Mouse (Mus musculus): ENCODE results near the gene Clec9a. TPM values are rescaled to one million over a fixed set of nuclear protein-coding genes. Genes with fewer than 3 reads are reported as not detected.

Gene Clec9a
- polyA plus RNA-seq (2015; fragmentation: Nextera tagmentation; extraction: Ambion mirVana): 0.56 and 0.92 TPM in 2 replicates

DNA sequence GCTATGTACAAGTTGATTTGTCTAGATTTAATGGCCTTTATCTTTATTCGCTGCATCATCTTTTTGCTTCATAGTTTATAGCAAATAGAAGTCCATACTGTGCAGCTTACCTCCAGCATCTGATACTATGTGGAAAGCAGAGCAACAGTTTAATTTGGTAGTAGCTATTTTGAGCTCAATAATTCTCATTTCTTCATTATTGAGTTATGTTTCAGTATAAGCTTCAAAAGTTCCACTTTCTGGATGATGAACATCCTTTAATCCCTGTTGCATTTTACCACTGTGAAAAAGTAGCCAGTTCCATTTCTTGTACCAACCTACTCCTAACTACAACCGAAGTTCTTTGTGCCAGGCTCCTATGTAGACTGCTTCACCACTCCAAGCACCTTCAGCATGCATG is at the start of gene Clec9a:
Clec9a (plus strand) TSS at position 301 of the 400 bp plus-strand sequence.
- Histone ChIP-seq H3K4me2 (ENCODE audit: low read depth, low read length) (no peak within 1 kb of the TSS), H3K36me3 (replicated peaks; ENCODE audit: insufficient read depth, low read length) (no peaks in the 10 kb centered on the region), H3K4me3 (ENCODE audit: low read depth, low read length) (no peak within 1 kb of the TSS), H3K9me3 (ENCODE audit: low read length) (no peaks in the 10 kb centered on the region), H3K27me3 (ENCODE audit: insufficient read depth, low read length) (no peaks in the 10 kb centered on the region), H3K4me1 (ENCODE audit: insufficient read depth) (no peaks in the 10 kb centered on the region), H3K9ac (replicated peaks) (no peak within 1 kb of the TSS), H3K27ac (ENCODE audit: low read depth) (peak within 1 kb of the TSS; percentile 66; the same call in 1 of the 2 replicates)
- ATAC-seq: no peak
- 65% methylated on average over 2 of the region's 2 CpGs for WGBS (ENCODE audit: insufficient replicate concordance)
- TF ChIP-seq CTCF (IDR thresholded peaks at IDR 0.05; ENCODE audit: low read depth): no peak
- TF ChIP-seq EP300 (IDR thresholded peaks at IDR 0.05; ENCODE audit: low read depth): no peak
- no peak for DNase-seq

DNA sequence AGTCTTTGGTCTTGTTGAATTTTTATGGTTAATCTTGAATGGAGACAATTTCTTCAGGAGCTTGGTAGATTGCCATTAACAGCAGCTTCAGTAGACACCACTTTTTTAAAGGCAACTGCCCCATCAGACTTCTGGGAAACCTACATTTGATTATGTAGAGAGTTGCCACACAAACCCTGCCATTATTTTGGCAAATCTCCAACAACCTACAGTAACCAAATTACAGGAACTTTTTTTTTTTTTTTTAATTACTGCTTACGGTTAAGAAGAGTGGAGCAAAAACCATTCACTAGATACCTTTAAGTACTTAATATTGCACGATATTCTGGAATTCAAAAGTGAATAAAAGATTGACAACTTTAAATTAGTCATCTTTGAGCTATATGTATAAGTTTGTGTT is 49.1 kb upstream of the Clec9a start:
- H3K36me3 ChIP-seq (replicated peaks; ENCODE audit: insufficient read depth, low read length): no peaks in the 10 kb centered on the region
- no peaks in the 10 kb centered on the region for H3K4me1 ChIP-seq (ENCODE audit: insufficient read depth)
- DNase-seq: no peak
- no peak overlapping the region for H3K9ac ChIP-seq (replicated peaks)
- H3K4me2 ChIP-seq (ENCODE audit: low read depth, low read length): no peak overlapping the region
- H3K4me3 ChIP-seq (ENCODE audit: low read depth, low read length): no peak overlapping the region
- H3K27ac ChIP-seq (ENCODE audit: low read depth): no peak overlapping the region
- ATAC-seq: no peak
- H3K27me3 ChIP-seq (ENCODE audit: insufficient read depth, low read length): no peaks in the 10 kb centered on the region
- H3K9me3 ChIP-seq (ENCODE audit: low read length): no peaks in the 10 kb centered on the region
- 65% methylated on average over 2 of the region's 2 CpGs for WGBS (ENCODE audit: insufficient replicate concordance)
- TF ChIP-seq EP300 (IDR thresholded peaks at IDR 0.05; ENCODE audit: low read depth): no peak
- TF ChIP-seq CTCF (IDR thresholded peaks at IDR 0.05; ENCODE audit: low read depth): no peak

DNA sequence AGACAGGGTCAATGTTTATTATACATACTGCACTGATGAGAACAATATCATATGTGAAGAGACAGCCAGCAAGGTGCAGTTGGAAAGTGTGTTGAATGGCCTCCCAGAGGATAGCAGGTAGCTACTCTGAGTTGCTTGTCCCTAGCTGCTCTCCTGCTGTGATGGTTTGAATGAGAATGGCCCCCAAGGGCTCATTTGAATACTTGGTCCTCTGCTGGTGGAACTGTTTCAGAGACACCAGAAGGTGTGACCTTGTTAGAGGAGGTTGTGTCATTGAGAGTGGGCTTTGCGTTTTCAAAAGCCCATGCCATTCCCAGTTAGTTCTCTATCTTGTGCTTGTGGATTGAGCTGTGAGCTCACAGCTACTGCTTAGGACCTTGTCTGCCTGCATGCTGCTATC is 44.7 kb upstream of the Clec9a start:
- TF ChIP-seq EP300 (IDR thresholded peaks at IDR 0.05; ENCODE audit: low read depth): no peak
- TF ChIP-seq CTCF (IDR thresholded peaks at IDR 0.05; ENCODE audit: low read depth): no peak
- ATAC-seq (no peak), DNase-seq (no peak)
- no peak overlapping the region for H3K9ac ChIP-seq (replicated peaks)
- WGBS (ENCODE audit: insufficient replicate concordance): 45% methylated on average over 1 of the region's 1 CpGs
- H3K4me2 ChIP-seq (ENCODE audit: low read depth, low read length): no peak overlapping the region
- H3K9me3 ChIP-seq (ENCODE audit: low read length): no peaks in the 10 kb centered on the region
- H3K4me3 ChIP-seq (ENCODE audit: low read depth, low read length): no peak overlapping the region
- no peaks in the 10 kb centered on the region for H3K27me3 ChIP-seq (ENCODE audit: insufficient read depth, low read length)
- H3K27ac ChIP-seq (ENCODE audit: low read depth): no peak overlapping the region
- no peaks in the 10 kb centered on the region for H3K36me3 ChIP-seq (replicated peaks; ENCODE audit: insufficient read depth, low read length)
- no peaks in the 10 kb centered on the region for H3K4me1 ChIP-seq (ENCODE audit: insufficient read depth)

DNA sequence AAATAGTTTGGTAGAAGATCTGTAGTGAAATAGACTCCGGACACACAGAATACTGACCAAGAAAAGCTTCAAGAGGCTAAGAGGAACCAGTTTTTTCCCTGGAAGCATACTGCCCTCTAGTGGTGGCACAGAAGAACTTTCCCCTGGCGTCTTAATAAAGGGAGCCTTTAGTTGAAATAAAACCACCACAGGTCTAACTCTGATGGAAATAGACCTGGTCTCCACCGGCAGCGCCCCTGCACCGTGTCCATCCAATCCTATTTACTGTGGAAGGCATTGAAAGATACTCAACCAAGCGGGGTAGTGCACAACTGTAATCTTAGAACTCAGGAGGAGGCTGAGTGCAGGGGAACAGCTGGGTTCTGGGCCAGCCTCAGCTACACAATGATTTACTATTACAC is 42.7 kb upstream of the Clec9a start:
- H3K9ac ChIP-seq (replicated peaks): no peak overlapping the region
- H3K27ac ChIP-seq (ENCODE audit: low read depth): no peak overlapping the region
- DNase-seq (peak; percentile 32), ATAC-seq (peak; percentile 25)
- no peaks in the 10 kb centered on the region for H3K9me3 ChIP-seq (ENCODE audit: low read length)
- no peak overlapping the region for H3K4me2 ChIP-seq (ENCODE audit: low read depth, low read length)
- WGBS (ENCODE audit: insufficient replicate concordance): 8% methylated on average over 6 of the region's 6 CpGs
- H3K4me3 ChIP-seq (ENCODE audit: low read depth, low read length): no peak overlapping the region
- no peaks in the 10 kb centered on the region for H3K36me3 ChIP-seq (replicated peaks; ENCODE audit: insufficient read depth, low read length)
- TF ChIP-seq EP300 (IDR thresholded peaks at IDR 0.05; ENCODE audit: low read depth) (no peak), CTCF (IDR thresholded peaks at IDR 0.05; ENCODE audit: low read depth) (peak; percentile 87)
- no peaks in the 10 kb centered on the region for H3K27me3 ChIP-seq (ENCODE audit: insufficient read depth, low read length)
- peaks cover 2% of the 10 kb centered on the region; the same call in 1 of the 2 replicates for H3K4me1 ChIP-seq (ENCODE audit: insufficient read depth)

DNA sequence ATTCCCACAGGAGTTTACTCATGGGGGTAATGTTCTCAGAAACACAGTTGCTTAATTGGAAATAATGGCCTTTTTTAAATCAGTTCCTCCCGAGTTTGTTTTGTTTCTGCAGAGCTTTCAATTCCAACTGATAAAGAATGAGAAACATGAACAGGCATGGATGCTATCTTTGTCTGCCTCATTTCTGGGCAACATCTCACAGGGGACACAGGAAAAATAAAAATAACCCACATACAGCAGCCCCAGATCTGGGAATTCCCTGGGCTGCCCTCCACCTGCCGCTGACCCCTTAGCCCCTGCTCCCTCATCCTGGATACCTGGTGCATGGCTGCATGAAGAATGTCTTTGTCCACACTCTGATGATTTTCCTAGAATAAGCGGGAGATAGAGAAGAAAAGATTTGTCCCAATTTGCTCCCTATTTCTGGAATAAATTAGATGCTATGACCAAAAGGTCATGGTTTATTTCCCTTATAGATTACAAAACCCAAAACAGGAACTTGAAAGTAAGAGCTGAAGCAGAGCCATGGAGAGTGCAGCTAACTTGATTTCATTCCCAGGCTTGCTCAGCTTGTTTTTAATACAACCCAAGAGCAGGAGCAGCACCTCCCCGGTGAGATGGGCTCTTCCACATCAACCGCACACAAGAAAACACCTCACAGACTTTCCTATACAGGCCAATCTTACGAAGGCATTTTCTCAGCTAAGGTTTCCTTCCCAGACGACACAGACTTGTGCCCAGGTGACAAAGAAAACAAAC is 39.1 kb upstream of the Clec9a start:
- H3K9me3 ChIP-seq (ENCODE audit: low read length): no peaks in the 10 kb centered on the region
- H3K4me1 ChIP-seq (ENCODE audit: insufficient read depth): peaks cover 5% of the 10 kb centered on the region; the same call in 1 of the 2 replicates
- 58% methylated on average over 7 of the region's 7 CpGs for WGBS (ENCODE audit: insufficient replicate concordance)
- no peak for DNase-seq
- H3K27ac ChIP-seq (ENCODE audit: low read depth): no peak overlapping the region
- ATAC-seq: no peak
- H3K4me3 ChIP-seq (ENCODE audit: low read depth, low read length): no peak overlapping the region
- no peak for TF ChIP-seq CTCF (IDR thresholded peaks at IDR 0.05; ENCODE audit: low read depth)
- no peak for TF ChIP-seq EP300 (IDR thresholded peaks at IDR 0.05; ENCODE audit: low read depth)
- H3K9ac ChIP-seq (replicated peaks): no peak overlapping the region
- no peaks in the 10 kb centered on the region for H3K27me3 ChIP-seq (ENCODE audit: insufficient read depth, low read length)
- no peak overlapping the region for H3K4me2 ChIP-seq (ENCODE audit: low read depth, low read length)
- no peaks in the 10 kb centered on the region for H3K36me3 ChIP-seq (replicated peaks; ENCODE audit: insufficient read depth, low read length)

DNA sequence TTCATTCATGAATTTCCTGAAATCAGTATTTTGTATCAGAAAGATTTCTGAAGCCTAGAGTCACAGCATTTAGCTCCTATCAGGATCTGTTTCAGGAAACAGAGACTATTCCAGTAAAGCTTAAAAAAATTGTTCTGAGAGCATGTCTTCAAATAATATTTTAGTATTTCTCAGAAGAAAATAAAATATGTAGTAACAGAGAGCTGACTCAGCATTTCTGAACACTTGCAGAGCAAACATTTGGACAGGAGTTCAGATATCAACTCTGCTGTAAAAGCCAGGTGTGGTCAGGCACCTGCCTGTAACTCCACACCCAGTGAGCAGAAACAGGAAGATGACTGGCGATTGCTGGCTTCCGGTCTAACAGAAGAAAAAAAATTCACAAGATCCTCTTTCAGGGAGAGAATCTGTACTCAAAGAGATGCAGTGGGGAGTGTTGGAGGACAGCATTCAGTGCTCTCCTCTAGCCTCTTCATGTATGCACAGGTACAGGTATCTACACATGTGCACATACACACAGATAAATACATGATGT is 33.7 kb upstream of the Clec9a start:
- Histone ChIP-seq H3K27ac (ENCODE audit: low read depth) (no peak overlapping the region), H3K4me1 (ENCODE audit: insufficient read depth) (0 out of 2 replicates have a peak, but pooled peaks cover 3% of the 10 kb centered on the region), H3K4me3 (ENCODE audit: low read depth, low read length) (no peak overlapping the region), H3K4me2 (ENCODE audit: low read depth, low read length) (0 out of 2 replicates have a peak overlapping the region, but pooled peaks have one; percentile 11), H3K9ac (replicated peaks) (no peak overlapping the region), H3K9me3 (ENCODE audit: low read length) (no peaks in the 10 kb centered on the region), H3K27me3 (ENCODE audit: insufficient read depth, low read length) (no peaks in the 10 kb centered on the region), H3K36me3 (replicated peaks; ENCODE audit: insufficient read depth, low read length) (no peaks in the 10 kb centered on the region)
- 31% methylated on average over 2 of the region's 2 CpGs for WGBS (ENCODE audit: insufficient replicate concordance)
- ATAC-seq: peak; percentile 50
- TF ChIP-seq EP300 (IDR thresholded peaks at IDR 0.05; ENCODE audit: low read depth): no peak
- TF ChIP-seq CTCF (IDR thresholded peaks at IDR 0.05; ENCODE audit: low read depth): no peak
- DNase-seq: no peak

All from liver, postnatal 0 days (tissue).